Mouse (Mus musculus) urinary bladder, postnatal 36 days (tissue): ENCODE results near the gene Impg2.

ENCODE experiments used
- DNase-seq, 2 experiments: peaks; one replicate each; pipeline ENCODE4 v3.0.0; 2022; ENCODE audit warnings: low spot score in 2 of 2, mixed read lengths in 1 of 2

The Impg2 gene

DNA sequence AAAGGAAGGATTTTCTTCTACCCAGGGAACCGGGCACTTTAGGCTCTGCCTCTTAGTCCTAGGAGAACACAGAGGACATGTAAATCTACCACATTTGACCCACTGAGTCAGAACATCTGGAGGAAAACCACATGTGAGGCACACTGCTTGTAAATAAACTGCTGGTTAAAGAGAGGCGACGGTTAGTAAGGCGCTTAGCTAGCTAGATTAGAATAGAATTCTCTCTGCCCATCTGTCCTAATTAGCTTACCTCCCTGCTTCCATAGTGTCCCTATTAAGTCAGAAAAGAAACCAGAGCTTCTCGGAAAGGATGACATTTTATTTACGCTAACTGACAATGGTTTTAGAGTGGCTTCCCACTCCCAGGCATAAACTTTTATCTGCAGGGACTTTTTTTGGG, at the start of gene Impg2:
TSS of gene Impg2 (plus strand) at position 263 of the 400 bp plus-strand sequence.
- DNase-seq = no peak

DNA sequence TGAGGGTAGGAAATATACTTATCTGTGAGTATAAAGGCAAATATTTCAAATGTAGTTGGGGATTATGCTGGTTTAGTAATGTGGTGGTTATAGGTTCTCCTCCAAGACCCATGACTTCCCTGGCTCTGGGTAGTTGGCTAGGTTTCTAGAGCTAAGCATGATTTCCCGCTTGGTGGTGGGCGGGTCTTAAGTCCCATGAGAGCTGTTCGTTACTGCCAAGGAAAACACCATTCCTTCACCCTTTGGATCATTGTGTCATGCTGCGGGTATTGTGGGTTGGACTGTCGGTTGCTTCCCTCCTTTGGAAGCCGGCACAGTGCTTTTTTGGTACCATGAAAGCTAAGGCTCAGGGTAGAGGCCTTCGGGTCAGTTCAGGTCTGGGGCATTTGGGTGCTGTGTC, 40.6 kb upstream of the Impg2 start:
- no peak for DNase-seq

DNA sequence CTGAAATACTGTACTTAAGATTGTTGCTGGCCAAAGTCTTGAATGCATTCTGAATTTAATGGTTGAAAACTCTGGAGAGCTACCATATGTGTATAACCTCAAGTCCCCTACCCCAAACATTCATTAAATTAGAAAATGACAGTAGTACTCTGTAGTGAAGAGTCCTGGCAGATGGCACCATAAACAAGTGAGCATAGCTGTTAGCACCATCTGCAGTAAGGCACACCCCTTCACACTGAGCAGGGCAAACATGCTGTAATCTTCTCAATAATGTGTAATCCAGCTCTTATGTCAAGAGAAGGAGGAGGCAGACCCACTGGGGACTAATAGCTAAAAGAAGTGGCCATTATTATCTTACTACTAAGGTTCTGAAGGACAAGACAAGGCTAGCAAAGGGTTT, 33.9 kb upstream of the Impg2 start:
- no peak for DNase-seq

GRCm38 (mm10) chr16:56175867-56176581, 28.1 kb upstream of the Impg2 start:
- DNase-seq = no peak

DNA sequence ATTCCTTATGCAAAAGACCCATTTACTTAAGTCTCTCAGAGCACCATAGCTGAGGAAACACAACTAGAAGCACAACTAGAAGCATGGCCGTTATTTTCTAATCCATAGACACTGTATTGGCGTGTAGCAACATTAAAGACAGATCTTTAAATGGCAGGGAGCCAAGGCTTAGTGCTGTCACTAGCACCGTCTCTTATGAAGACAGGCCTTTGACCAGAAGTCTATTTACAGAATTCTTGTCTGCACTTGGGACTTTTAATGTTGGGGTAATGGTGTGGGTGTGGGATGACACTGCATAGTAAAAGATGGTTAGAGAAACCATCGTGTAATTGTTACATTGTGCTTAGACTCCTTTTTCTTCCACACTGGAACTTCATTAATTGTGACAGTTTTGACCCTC, 17.2 kb upstream of the Impg2 start:
- no peak for DNase-seq

GRCm38 (mm10) chr16:56188198-56188597, 15.9 kb upstream of the Impg2 start:
- DNase-seq = no peak

DNA sequence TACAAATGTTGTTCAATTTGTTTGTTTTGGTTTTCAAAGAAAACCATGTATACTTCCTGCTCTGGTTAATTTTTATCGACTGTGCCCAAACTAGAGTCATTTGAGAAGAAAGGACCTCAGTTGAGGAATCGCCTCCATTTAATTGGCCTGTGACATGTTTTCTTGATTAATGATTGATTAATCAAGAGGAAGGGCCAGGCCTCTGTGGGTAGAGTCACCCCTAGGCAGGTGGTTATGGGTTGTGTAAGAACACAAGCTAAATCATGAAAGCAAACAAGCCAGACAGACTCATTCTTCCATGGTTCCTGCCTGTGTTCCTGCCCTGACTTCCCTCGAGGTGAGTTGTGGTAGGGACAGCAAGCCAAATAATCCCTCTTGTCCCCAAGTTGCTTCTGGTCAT, 8.6 kb downstream of the Impg2 start:
- DNase-seq = no peak

GRCm38 (mm10) chr16:56227686-56228085, 23.6 kb downstream of the Impg2 start:
- DNase-seq = no peak

DNA sequence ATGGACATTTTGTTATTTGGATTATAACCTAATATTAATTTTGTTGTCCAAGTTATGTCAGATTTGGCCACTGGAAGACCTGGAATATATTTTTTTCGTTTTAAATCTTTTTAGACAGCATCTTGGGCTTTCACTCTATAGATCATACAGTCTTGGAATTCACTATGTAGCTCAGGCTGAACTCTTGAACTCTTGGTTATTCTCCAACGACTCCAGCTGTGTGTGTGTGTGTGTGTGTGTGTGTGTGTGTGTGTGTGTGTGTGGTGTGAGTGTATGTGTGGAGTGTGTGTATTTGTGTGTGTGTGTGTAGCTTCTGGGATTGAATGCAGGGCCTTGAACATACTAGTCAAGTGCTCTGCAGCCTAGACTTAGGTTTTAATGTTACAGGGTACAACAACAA, 25.3 kb downstream of the Impg2 start:
- no peak for DNase-seq

GRCm38 (mm10) chr16:56231300-56231699, 27.2 kb downstream of the Impg2 start:
- no peak for DNase-seq

DNA sequence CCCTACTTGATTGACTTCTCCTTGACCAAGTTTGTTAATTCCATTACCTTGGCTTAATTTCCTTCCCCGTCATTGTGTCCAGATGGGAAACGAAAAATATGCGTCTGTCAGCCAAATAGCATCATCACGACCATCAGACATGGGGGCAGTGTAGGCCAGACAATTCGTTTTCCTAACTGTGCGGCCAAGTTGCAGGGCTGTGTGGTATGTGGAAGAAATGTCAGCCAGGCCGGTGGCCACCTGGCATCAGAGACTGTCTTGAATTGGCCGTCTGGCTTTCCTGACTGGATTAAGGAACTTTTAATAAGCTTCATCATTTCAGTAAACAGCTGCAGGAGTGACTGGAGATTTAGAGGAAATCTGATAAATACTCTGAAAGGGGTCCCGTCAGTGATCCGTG, 28.6 kb downstream of the Impg2 start:
- no peak for DNase-seq

- no peak for DNase-seq
Measured at GRCm38 (mm10) chr16:56246031-56246430, 41.9 kb downstream of the Impg2 start.

- DNase-seq = no peak
Measured at GRCm38 (mm10) chr16:56273917-56274316, 69.8 kb downstream of the Impg2 start.

GRCm38 (mm10) chr16:56279060-56279459, 74.9 kb downstream of the Impg2 start:
- DNase-seq = no peak

GRCm38 (mm10) chr16:56279752-56280151, 75.6 kb downstream of the Impg2 start:
- no peak for DNase-seq

- DNase-seq = no peak
Measured at GRCm38 (mm10) chr16:56281336-56281735, 77.2 kb downstream of the Impg2 start.

GRCm38 (mm10) chr16:56283330-56283729, 79.2 kb downstream of the Impg2 start:
- DNase-seq = no peak

DNA sequence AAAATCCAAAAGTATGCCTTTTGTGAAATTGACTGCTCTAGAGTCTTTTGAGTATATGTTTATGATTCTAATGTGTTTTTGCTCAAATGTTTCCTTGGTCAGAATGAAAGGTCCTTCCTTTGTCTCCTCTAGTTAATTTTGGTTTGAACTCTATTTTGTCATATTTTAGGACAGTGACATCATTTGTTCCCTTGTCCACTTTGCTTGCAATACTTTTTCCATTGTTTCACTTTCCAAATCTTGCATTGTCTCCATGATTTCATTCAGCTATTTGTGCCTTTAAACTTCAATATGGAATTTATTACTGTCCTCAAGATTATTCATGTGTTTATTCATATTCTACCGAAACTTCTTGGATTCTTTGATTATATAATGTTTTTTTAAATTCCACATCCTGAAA, 79.8 kb downstream of the Impg2 start:
- no peak for DNase-seq

DNA sequence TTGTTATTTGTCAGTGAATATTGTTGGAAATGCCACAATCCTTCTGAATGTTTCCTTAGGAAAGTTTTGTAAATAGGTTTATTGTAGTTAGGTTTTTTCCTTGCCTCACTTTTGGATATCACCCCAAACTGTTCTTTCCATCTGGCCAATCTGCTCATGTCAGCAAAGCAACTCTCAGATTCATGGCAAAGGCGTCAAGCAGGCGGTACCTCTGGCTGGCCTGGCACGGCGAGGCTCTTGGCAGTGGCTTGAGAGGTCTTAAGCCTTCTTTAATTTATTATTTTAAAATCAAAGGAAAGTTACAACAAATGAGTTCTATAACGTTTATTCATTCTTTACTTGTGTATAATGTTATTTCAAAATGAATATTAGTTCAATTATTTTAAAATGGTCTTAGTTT, 82.0 kb downstream of the Impg2 start:
- DNase-seq = no peak

DNA sequence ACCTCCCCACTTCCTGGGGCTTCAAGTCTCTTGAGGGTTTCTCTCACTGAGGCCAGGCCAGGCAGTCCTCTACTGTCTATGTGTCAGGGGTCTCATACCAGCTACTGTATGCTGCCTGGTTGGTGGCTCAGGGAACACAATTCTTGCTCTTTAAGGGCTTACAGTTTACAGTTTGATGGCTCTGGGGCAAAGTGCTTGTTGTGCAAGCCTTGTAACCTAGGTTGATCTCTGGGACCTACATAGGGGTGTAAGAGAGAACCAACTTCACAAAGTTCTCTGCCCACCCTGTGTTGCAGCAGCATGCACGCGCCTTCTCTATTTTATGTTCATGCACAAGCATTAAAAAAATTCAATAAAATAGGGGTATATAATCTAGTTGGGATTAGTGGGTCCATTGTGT, 82.9 kb downstream of the Impg2 start:
- DNase-seq = no peak

GRCm38 (mm10) chr16:56294887-56295286, 90.8 kb downstream of the Impg2 start:
- DNase-seq = no peak

DNA sequence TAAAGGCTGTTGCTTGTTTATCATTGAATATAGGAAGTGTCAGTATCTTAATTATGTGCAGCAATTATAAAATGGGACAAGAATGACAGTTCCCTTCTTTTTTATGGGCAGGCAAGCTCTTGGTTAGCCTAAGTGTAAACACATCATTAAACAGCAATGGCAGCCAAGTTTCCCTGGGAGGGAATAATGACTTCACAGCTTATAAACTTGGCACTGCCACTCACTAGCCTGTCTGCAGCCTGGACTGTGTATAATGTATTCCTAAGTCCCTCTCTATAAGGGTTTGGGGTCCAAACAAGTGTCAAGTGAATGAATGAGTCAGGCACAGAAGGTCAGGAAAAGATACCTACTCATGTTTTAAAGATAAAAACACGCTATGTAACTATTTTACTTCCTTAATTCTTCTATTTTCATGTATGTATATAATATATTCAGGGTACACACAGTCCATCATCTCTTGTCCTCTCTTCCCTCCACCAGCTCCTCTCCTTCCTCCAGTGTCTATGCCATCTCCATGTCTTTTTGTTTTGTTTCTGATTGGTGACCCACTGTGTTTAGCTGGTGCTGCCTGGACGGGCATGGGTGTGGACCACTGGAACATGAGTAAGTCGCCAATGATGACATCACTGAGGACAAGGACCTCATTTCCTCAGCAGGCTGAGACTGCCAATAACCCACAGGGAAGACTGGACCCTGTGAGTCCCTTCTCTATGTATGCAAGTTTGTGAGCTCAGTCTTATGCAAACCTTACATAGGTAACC, 92.0 kb downstream of the Impg2 start:
- no peak for DNase-seq

DNA sequence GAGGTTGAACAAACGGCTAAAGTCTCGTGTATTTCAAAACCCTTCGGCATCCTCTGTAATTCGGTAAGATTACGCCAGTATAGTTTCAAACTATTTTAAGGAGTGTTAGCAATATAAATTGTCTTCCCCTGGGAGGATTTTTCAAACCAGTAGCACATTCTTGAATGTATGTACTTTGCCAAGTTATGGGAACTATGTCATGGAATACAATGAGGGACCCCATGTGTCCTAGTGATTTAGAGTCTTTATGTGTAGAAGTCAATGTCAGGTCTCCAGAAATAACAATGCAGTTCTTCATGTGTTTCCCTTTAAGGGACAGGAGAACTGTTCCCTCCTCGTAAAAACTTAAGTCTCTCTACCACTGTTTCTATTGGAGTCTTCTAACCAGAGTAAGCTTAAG, 94.1 kb downstream of the Impg2 start:
- no peak for DNase-seq
